Mouse (Mus musculus): ENCODE measurements around the gene Acsl5.

DNA sequence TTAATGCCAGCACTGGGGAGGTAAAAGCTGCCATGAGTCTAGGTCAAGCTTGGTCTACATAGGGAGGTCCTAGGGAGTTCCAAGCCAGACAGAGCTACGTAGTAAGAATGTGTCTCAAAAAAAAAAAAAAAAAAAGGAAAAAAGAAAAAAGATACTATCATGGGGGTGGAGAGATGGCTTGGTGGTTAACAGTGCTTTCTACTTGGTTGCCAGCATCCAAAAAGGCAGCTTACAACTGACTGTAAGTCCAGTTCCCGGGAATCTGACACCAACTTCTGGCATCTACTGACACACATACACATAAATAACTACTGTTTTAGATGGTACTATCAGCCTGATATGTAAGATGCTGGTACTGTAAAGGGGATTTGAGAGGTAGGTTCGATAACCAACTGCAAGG lies 42.7 kb upstream of the Acsl5 start:
- no peak for TF ChIP-seq EP300 (IDR thresholded peaks at IDR 0.05; ENCODE audit: insufficient read depth, low read depth, low read length)
- no peak for TF ChIP-seq CTCF (IDR thresholded peaks at IDR 0.05)

Measured in heart, adult 2 months (tissue).